Mouse (Mus musculus): ENCODE results near the gene Serpinb5. TPM values are rescaled to one million over a fixed set of nuclear protein-coding genes. Genes with fewer than 3 reads are reported as not detected.

Gene Serpinb5
- 1.0 and 1.3 TPM in 2 replicates for polyA plus RNA-seq (2012; rRNA removed)

- Histone ChIP-seq H3K4me1 (replicated peaks; ENCODE audit: control insufficient read depth, insufficient read depth, low read length) (peaks cover 2% of the 10 kb centered on the region), H3K27me3 (ENCODE audit: control insufficient read depth, insufficient read depth, low read length) (no peaks in the 10 kb centered on the region), H3K4me3 (ENCODE audit: control insufficient read depth, insufficient read depth, low read length) (no peak within 1 kb of the TSS), H3K27ac (ENCODE audit: control insufficient read depth, insufficient read depth, low read length) (no peak within 1 kb of the TSS), H3K36me3 (ENCODE audit: control insufficient read depth, insufficient read depth, low read length) (no peaks in the 10 kb centered on the region)
- no peak for TF ChIP-seq POLR2A (IDR thresholded peaks at IDR 0.05; ENCODE audit: control insufficient read depth, extremely low read depth, insufficient read depth, low read length, poor library complexity)
- TF ChIP-seq CTCF (IDR thresholded peaks at IDR 0.05; ENCODE audit: borderline replicate concordance, control insufficient read depth, extremely low read depth, insufficient read depth, low read length, poor library complexity), result no peak
- WGBS, result 84% methylated on average over 8 of the region's 8 CpGs
- DNase-seq, result no peak
Observed at GRCm38 (mm10) chr1:106860847-106861246, at the start of gene Serpinb5. TSS of gene Serpinb5 (plus strand) at chr1:106861173.

DNA sequence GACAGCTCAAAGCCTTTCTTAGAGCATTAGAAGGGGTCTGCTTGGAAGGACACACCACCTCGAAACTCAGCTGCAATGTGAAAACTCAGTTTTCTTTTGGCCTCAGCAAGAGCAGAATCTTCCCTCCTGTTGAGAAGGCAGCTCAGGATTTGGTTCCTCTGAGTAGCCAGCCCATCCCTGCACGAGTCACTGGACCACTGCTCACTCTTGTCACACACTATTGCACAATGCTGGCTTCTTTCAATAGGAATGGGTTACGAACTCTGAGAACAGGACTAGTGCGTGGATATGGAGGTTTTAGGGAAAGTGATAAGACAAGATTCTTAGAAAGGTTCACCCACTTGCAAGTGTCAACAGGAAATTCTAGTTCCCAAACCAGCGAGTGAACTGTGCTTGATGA, 46.1 kb upstream of the Serpinb5 start:
- WGBS, result 48% methylated on average over 5 of the region's 5 CpGs
- no peak overlapping the region for H3K4me3 ChIP-seq (ENCODE audit: control insufficient read depth, insufficient read depth, low read length)
- no peaks in the 10 kb centered on the region for H3K4me1 ChIP-seq (replicated peaks; ENCODE audit: control insufficient read depth, insufficient read depth, low read length)
- TF ChIP-seq POLR2A (IDR thresholded peaks at IDR 0.05; ENCODE audit: control insufficient read depth, extremely low read depth, insufficient read depth, low read length, poor library complexity) (no peak), CTCF (IDR thresholded peaks at IDR 0.05; ENCODE audit: borderline replicate concordance, control insufficient read depth, extremely low read depth, insufficient read depth, low read length, poor library complexity) (no peak)
- H3K36me3 ChIP-seq (ENCODE audit: control insufficient read depth, insufficient read depth, low read length), result no peaks in the 10 kb centered on the region
- H3K27me3 ChIP-seq (ENCODE audit: control insufficient read depth, insufficient read depth, low read length), result no peaks in the 10 kb centered on the region
- no peak overlapping the region for H3K27ac ChIP-seq (ENCODE audit: control insufficient read depth, insufficient read depth, low read length)
- DNase-seq, result no peak

DNA sequence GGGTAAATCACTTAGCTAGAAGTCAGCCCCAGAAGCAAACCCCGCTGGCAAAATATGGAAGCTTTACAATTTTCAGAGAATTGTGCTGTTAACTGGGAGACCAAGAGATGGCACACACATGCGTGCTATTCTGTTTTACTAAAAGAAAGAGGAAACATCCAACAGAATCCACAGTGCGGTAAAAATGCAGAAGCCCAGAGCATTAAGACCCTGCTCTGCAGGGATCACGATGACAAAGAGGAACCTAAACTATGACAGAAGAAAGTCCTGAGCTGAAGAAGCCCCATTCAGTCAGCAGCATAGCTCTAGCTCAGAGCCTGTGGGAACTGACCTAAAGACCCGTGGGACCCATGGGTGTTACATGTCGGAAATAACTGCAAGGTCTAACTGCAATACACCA, 45.7 kb upstream of the Serpinb5 start:
- Histone ChIP-seq H3K4me3 (ENCODE audit: control insufficient read depth, insufficient read depth, low read length) (no peak overlapping the region), H3K4me1 (replicated peaks; ENCODE audit: control insufficient read depth, insufficient read depth, low read length) (no peaks in the 10 kb centered on the region), H3K27ac (ENCODE audit: control insufficient read depth, insufficient read depth, low read length) (no peak overlapping the region), H3K36me3 (ENCODE audit: control insufficient read depth, insufficient read depth, low read length) (no peaks in the 10 kb centered on the region), H3K27me3 (ENCODE audit: control insufficient read depth, insufficient read depth, low read length) (no peaks in the 10 kb centered on the region)
- TF ChIP-seq POLR2A (IDR thresholded peaks at IDR 0.05; ENCODE audit: control insufficient read depth, extremely low read depth, insufficient read depth, low read length, poor library complexity), result no peak
- no peak for TF ChIP-seq CTCF (IDR thresholded peaks at IDR 0.05; ENCODE audit: borderline replicate concordance, control insufficient read depth, extremely low read depth, insufficient read depth, low read length, poor library complexity)
- 41% methylated on average over 6 of the region's 6 CpGs for WGBS
- DNase-seq, result no peak

DNA sequence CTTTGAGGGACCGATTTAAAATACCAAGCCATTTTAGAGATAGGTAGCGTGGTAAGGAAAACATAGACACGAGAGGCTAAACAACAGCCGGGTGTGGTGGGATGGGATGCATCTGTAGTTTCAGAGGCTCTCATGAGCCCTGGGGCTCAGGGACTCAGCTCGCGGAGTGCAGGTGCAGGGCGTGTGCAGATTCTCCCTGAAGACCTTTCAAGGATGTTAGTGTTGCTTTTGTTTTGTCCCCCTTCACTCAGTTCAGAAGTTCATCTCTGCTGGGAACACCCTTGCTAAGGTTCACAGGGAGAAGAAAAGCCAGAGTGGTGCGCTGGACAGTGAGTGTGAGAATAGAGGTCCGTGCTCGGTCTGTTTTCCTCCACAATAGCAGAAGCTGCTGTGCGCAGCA, 44.2 kb upstream of the Serpinb5 start:
- Histone ChIP-seq H3K4me1 (replicated peaks; ENCODE audit: control insufficient read depth, insufficient read depth, low read length) (no peaks in the 10 kb centered on the region), H3K27me3 (ENCODE audit: control insufficient read depth, insufficient read depth, low read length) (no peaks in the 10 kb centered on the region), H3K4me3 (ENCODE audit: control insufficient read depth, insufficient read depth, low read length) (no peak overlapping the region), H3K27ac (ENCODE audit: control insufficient read depth, insufficient read depth, low read length) (no peak overlapping the region), H3K36me3 (ENCODE audit: control insufficient read depth, insufficient read depth, low read length) (no peaks in the 10 kb centered on the region)
- 86% methylated on average over 11 of the region's 11 CpGs for WGBS
- DNase-seq, result no peak
- no peak for TF ChIP-seq CTCF (IDR thresholded peaks at IDR 0.05; ENCODE audit: borderline replicate concordance, control insufficient read depth, extremely low read depth, insufficient read depth, low read length, poor library complexity)
- TF ChIP-seq POLR2A (IDR thresholded peaks at IDR 0.05; ENCODE audit: control insufficient read depth, extremely low read depth, insufficient read depth, low read length, poor library complexity), result no peak

- no peak overlapping the region for H3K4me3 ChIP-seq (ENCODE audit: control insufficient read depth, insufficient read depth, low read length)
- TF ChIP-seq POLR2A (IDR thresholded peaks at IDR 0.05; ENCODE audit: control insufficient read depth, extremely low read depth, insufficient read depth, low read length, poor library complexity), result no peak
- TF ChIP-seq CTCF (IDR thresholded peaks at IDR 0.05; ENCODE audit: borderline replicate concordance, control insufficient read depth, extremely low read depth, insufficient read depth, low read length, poor library complexity), result no peak
- H3K36me3 ChIP-seq (ENCODE audit: control insufficient read depth, insufficient read depth, low read length), result no peaks in the 10 kb centered on the region
- WGBS, result 10% methylated on average over 4 of the region's 4 CpGs
- no peaks in the 10 kb centered on the region for H3K27me3 ChIP-seq (ENCODE audit: control insufficient read depth, insufficient read depth, low read length)
- DNase-seq, result no peak
- H3K27ac ChIP-seq (ENCODE audit: control insufficient read depth, insufficient read depth, low read length), result no peak overlapping the region
- no peaks in the 10 kb centered on the region for H3K4me1 ChIP-seq (replicated peaks; ENCODE audit: control insufficient read depth, insufficient read depth, low read length)
Observed at GRCm38 (mm10) chr1:106818323-106818722, 42.6 kb upstream of the Serpinb5 start.

GRCm38 (mm10) chr1:106822297-106822696, 38.7 kb upstream of the Serpinb5 start:
- H3K27ac ChIP-seq (ENCODE audit: control insufficient read depth, insufficient read depth, low read length), result no peak overlapping the region
- DNase-seq, result no peak
- 91% methylated on average over 3 of the region's 3 CpGs for WGBS
- H3K36me3 ChIP-seq (ENCODE audit: control insufficient read depth, insufficient read depth, low read length), result no peaks in the 10 kb centered on the region
- no peaks in the 10 kb centered on the region for H3K27me3 ChIP-seq (ENCODE audit: control insufficient read depth, insufficient read depth, low read length)
- no peaks in the 10 kb centered on the region for H3K4me1 ChIP-seq (replicated peaks; ENCODE audit: control insufficient read depth, insufficient read depth, low read length)
- TF ChIP-seq CTCF (IDR thresholded peaks at IDR 0.05; ENCODE audit: borderline replicate concordance, control insufficient read depth, extremely low read depth, insufficient read depth, low read length, poor library complexity) (no peak), POLR2A (IDR thresholded peaks at IDR 0.05; ENCODE audit: control insufficient read depth, extremely low read depth, insufficient read depth, low read length, poor library complexity) (no peak)
- H3K4me3 ChIP-seq (ENCODE audit: control insufficient read depth, insufficient read depth, low read length), result no peak overlapping the region

- TF ChIP-seq POLR2A (IDR thresholded peaks at IDR 0.05; ENCODE audit: control insufficient read depth, extremely low read depth, insufficient read depth, low read length, poor library complexity) (no peak), CTCF (IDR thresholded peaks at IDR 0.05; ENCODE audit: borderline replicate concordance, control insufficient read depth, extremely low read depth, insufficient read depth, low read length, poor library complexity) (no peak)
- H3K27me3 ChIP-seq (ENCODE audit: control insufficient read depth, insufficient read depth, low read length), result no peaks in the 10 kb centered on the region
- peaks cover 10% of the 10 kb centered on the region for H3K4me1 ChIP-seq (replicated peaks; ENCODE audit: control insufficient read depth, insufficient read depth, low read length)
- 86% methylated on average over 4 of the region's 4 CpGs for WGBS
- no peak overlapping the region for H3K27ac ChIP-seq (ENCODE audit: control insufficient read depth, insufficient read depth, low read length)
- no peak overlapping the region for H3K4me3 ChIP-seq (ENCODE audit: control insufficient read depth, insufficient read depth, low read length)
- DNase-seq, result no peak
- no peaks in the 10 kb centered on the region for H3K36me3 ChIP-seq (ENCODE audit: control insufficient read depth, insufficient read depth, low read length)
Observed at GRCm38 (mm10) chr1:106828784-106829183, 32.2 kb upstream of the Serpinb5 start.

All from thymus, adult 2 months (tissue).